Mouse (Mus musculus) heart, postnatal 0 days (tissue): ENCODE results near the gene Elp5. TPM values are rescaled to one million over a fixed set of nuclear protein-coding genes. Genes with fewer than 3 reads are reported as not detected.
A peak's percentile ranks its signal among the peaks of the same experiment; 100 is the strongest.

Experiments used
- ATAC-seq: fragments of 200-750 bp; cut with Nextera tagmentation; 2 replicates; pipeline ENCODE4 v1.8.0; 2017; ENCODE audit warnings: low read depth, moderate number of reproducible peaks, moderate library complexity; ENCODE audit not compliant: insufficient read depth
- DNase-seq: peaks from one replicate; pipeline ENCODE4 v3.0.0-alpha.2; 2016; ENCODE audit warnings: low spot score
- H3K27ac ChIP-seq: fragments of 300-500 bp; sonication (generic); 2 replicates; pipeline ENCODE4 v1.5.1; 2014; ENCODE audit warnings: low read depth, mild to moderate bottlenecking
- H3K27me3 ChIP-seq: fragments of 300-500 bp; sonication (generic); 2 replicates; pipeline ENCODE4 v1.6.1; 2014; ENCODE audit warnings: low read length, mixed read lengths; ENCODE audit not compliant: control insufficient read depth, insufficient read depth
- H3K36me3 ChIP-seq: fragments of 300-500 bp; sonication (generic); replicated peaks from 2 replicates; pipeline ENCODE4 v1.6.1; 2014; ENCODE audit warnings: low read length, mixed read lengths; ENCODE audit not compliant: control insufficient read depth, insufficient read depth
- H3K4me1 ChIP-seq: fragments of 300-500 bp; sonication (generic); 2 replicates; pipeline ENCODE4 v1.6.1; 2014; ENCODE audit warnings: antibody characterized with exemption; ENCODE audit not compliant: control insufficient read depth, insufficient read depth
- H3K4me2 ChIP-seq: fragments of 300-500 bp; sonication (generic); 2 replicates; pipeline ENCODE4 v1.6.1; 2014; ENCODE audit warnings: low read depth, mild to moderate bottlenecking, low read length, moderate library complexity
- H3K4me3 ChIP-seq: fragments of 300-500 bp; sonication (generic); 2 replicates; pipeline ENCODE4 v1.5.1; 2014; ENCODE audit warnings: low read depth, low read length
- H3K9ac ChIP-seq: fragments of 300-500 bp; sonication (generic); replicated peaks from 2 replicates; pipeline ENCODE4 v1.6.1; 2014; ENCODE audit warnings: low read depth, low read length, mixed read lengths
- H3K9me3 ChIP-seq: fragments of 300-500 bp; sonication (generic); replicated peaks from 2 replicates; pipeline ENCODE4 v1.6.1; 2016; ENCODE audit warnings: low read length; ENCODE audit not compliant: control insufficient read depth
- CTCF ChIP-seq: IDR thresholded peaks from 2 replicates; pipeline ENCODE4 v1.5.1; 2016; ENCODE audit warnings: antibody characterized with exemption, control low read depth, low read depth
- EP300 ChIP-seq: IDR thresholded peaks from 2 replicates; pipeline ENCODE4 v1.6.1; 2016; ENCODE audit warnings: antibody characterized with exemption, low read depth
- WGBS: fragments of 180-500 bp; shearing (Covaris S2); extraction: QIAGEN DNeasy Blood & Tissue Kit; methylation state at CpG from one replicate; pipeline ENCODE4 v1.1.7; 2014; 5-methylcytosine and 5-hydroxymethylcytosine counted together
- polyA plus RNA-seq: library from polyadenylated mRNA; unstranded; fragments of >200 nt; fragmentation: Nextera tagmentation; extraction: Ambion mirVana; gene quantifications from 2 replicates; pipeline ENCODE4 v1.2.1, GENCODE M21; 2015
- total RNA-seq: library from RNA; depleted of rRNA; stranded (reverse); fragments of >200 nt; gene quantifications from 2 replicates; pipeline ENCODE4 v1.2.3, GENCODE M21; 2014; ENCODE audit warnings: low replicate concordance

Elp5 gene
- total and polyA plus RNA-seq, 2 experiments from 2014 or later: 96.1 to 108 TPM

DNA sequence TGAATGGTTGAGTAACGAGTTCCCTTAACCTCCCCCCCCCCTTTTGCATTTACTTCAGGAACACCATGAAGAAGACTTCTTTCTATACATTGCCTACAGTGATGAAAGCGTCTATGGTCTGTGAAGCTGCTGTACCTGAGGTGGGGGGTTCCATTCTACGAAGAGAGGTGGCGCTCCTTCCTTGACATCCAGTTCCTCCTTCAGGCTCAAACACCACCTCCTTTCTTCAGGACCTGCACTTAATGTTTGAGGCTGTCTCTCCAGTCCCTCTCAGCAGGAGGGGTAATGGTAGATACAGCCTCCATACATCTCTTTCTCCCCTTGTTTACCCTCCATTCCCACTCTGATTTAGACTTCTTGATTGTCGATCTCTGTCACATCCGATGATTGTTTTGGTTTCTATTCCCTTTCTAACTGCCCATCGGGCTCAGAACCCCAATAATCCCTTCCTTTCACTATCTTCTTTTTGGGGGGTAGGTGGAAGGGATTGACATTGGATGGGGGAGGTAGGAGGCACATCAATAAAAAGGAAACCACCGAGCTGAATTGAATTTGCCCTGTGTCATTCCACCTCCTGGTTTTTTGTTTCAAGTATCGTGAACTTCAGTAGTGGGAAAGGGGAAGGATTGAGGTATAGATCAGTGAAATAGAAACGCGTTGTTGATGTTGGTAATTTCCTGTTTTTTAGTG lies 12.2 kb upstream of the Elp5 start:
- Histone ChIP-seq H3K36me3 (peaks cover 41% of the 10 kb centered on the region), H3K9ac (no peak overlapping the region), H3K27ac (no peak overlapping the region), H3K9me3 (no peaks in the 10 kb centered on the region), H3K27me3 (no peaks in the 10 kb centered on the region), H3K4me1 (peaks cover 11% of the 10 kb centered on the region), H3K4me2 (peak overlapping the region; percentile 46), H3K4me3 (no peak overlapping the region)
- TF ChIP-seq EP300 (no peak), CTCF (peak; percentile 12; the same call in 1 of the 2 replicates)
- DNase-seq (no peak), ATAC-seq (no peak)
- WGBS: 84% methylated on average over 11 of the region's 11 CpGs

DNA sequence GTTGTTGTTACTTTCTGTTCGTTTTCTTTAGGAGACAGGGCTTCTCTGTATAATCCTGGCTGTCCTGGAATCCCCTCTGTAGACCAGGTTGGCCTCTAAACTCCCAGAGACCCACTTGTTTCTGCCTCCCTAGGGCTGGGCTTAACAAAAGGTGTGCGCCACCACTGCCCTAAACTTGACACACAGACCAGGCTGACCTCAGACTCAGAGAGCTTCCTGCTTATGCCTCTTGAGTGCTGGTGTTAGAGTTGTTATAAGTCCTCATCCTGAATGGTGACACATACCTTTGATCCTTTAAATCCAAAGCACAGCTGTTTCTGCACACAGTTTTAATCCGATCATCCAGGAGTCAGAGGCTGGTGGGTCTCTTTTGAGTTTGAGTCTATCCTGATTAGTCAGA lies 10.6 kb upstream of the Elp5 start:
- no peak overlapping the region for H3K9ac ChIP-seq
- DNase-seq (no peak), ATAC-seq (no peak)
- H3K27ac ChIP-seq: no peak overlapping the region; the same call in 1 of the 2 replicates
- no peaks in the 10 kb centered on the region for H3K27me3 ChIP-seq
- H3K4me3 ChIP-seq: peak overlapping the region; percentile 64; the same call in 1 of the 2 replicates
- peak overlapping the region; percentile 70; the same call in 1 of the 2 replicates for H3K4me2 ChIP-seq
- H3K36me3 ChIP-seq: peaks cover 41% of the 10 kb centered on the region
- WGBS: 85% methylated on average over 3 of the region's 3 CpGs
- H3K4me1 ChIP-seq: peaks cover 11% of the 10 kb centered on the region
- TF ChIP-seq CTCF: no peak
- TF ChIP-seq EP300: no peak
- no peaks in the 10 kb centered on the region for H3K9me3 ChIP-seq

DNA sequence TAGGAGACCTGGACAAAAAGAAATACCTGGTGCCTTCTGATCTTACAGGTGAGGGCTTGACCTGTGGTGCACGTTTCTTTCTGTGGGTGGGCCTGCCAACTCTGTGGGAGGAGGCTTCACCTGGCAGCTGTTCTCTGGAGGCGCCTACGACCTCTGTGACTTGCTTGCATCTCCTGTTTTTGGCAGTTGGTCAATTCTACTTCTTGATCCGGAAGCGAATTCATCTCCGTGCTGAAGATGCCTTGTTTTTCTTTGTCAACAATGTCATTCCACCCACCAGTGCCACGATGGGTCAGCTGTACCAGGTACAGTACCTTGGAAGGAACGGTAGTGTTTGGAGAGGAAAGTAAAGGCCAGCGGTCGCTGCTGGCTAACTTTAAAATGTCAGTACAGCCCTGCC lies 10.1 kb upstream of the Elp5 start:
- DNase-seq (no peak), ATAC-seq (no peak)
- Histone ChIP-seq H3K4me2 (peak overlapping the region; percentile 70), H3K27me3 (no peaks in the 10 kb centered on the region), H3K4me3 (peak overlapping the region; percentile 64), H3K9ac (peak overlapping the region; percentile 85), H3K27ac (no peak overlapping the region; the same call in 1 of the 2 replicates), H3K36me3 (peaks cover 44% of the 10 kb centered on the region), H3K4me1 (peaks cover 11% of the 10 kb centered on the region), H3K9me3 (no peaks in the 10 kb centered on the region)
- 60% methylated on average over 10 of the region's 10 CpGs for WGBS
- no peak for TF ChIP-seq CTCF

DNA sequence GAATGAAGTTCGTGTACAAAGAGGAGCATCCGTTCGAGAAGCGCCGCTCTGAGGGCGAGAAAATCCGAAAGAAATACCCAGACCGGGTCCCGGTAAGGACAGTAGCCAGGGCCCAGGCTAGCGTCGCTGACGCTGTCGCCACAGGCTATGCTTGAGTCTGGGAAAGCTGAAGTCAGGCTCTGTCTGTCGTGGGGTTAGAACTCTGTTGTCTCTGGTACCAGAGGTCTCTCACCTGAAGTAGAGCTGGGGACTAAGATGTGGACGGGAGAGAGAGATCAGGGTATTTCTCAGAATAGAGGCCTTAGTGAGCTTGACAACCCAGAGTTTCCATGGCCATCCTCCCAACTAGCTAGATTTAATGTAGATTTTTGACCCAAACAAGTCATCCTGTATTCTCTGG lies 9.4 kb upstream of the Elp5 start:
- H3K9ac ChIP-seq: peak overlapping the region; percentile 85
- TF ChIP-seq CTCF: no peak
- TF ChIP-seq EP300: no peak
- H3K4me2 ChIP-seq: peak overlapping the region; percentile 70
- peaks cover 51% of the 10 kb centered on the region for H3K36me3 ChIP-seq
- DNase-seq (no peak), ATAC-seq (no peak; the same call in 1 of the 2 replicates)
- H3K9me3 ChIP-seq: no peaks in the 10 kb centered on the region
- H3K27ac ChIP-seq: peak overlapping the region; percentile 94
- H3K4me3 ChIP-seq: peak overlapping the region; percentile 64
- H3K27me3 ChIP-seq: no peaks in the 10 kb centered on the region
- peaks cover 11% of the 10 kb centered on the region for H3K4me1 ChIP-seq
- WGBS: 1% methylated on average over 15 of the region's 15 CpGs

DNA sequence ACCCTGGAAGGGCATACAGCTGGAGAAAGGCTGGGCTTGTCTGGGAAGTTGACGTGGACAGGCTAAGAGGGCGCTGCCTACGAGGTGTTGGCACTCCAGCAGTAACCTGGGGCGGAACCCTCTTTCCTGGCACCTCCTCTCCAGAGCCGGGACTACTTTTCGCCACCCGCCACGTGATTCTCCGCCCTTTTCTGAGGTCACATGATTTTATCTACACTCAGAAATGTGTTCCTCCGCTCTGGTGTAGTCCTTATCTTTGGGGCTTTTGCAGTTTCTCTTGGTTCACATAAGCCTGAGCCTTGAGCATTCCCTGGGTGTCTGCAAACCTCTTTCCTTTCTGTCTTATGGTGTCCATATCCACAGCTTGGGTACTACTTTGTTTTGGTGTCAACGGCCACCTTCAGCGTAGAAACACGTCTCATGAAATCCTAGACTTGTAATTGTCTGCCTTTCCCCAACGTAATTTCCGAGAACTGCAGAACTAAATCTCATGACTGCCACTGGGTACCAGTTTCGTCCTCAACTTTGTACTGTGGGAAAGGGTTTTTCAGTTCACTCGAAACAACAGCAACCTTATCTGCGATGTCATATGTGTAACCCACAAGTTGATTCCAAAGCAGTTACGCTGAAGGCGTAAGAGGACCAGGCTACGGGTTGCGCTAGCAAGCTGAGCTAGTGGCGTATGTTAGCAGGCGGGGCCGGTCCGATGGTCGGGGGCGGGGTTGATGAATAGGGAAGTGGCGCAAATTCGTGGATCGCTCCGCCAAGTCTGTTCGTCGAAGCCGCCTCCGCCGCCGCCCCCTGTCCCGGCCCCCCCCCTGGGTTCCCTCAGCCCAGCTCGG lies 8.8 kb upstream of the Elp5 start, which contains the start of gene Gabarap:
Gene Gabarap (plus strand): TSS at position 294 of the 842 bp plus-strand sequence.
- no peaks in the 10 kb centered on the region for H3K27me3 ChIP-seq
- peaks cover 57% of the 10 kb centered on the region for H3K36me3 ChIP-seq
- peak within 1 kb of the TSS; percentile 94 for H3K27ac ChIP-seq
- TF ChIP-seq CTCF (0 out of 2 replicates have a peak, but pooled peaks have one; percentile 17), EP300 (peak; percentile 60; the same call in 1 of the 2 replicates)
- H3K4me2 ChIP-seq: peak within 1 kb of the TSS; percentile 70
- ATAC-seq (peak; percentile 74), DNase-seq (peak; percentile 98)
- under 1% methylated on average over 40 of the region's 40 CpGs for WGBS
- H3K4me1 ChIP-seq: peaks cover 11% of the 10 kb centered on the region
- H3K4me3 ChIP-seq: peak within 1 kb of the TSS; percentile 64
- H3K9me3 ChIP-seq: no peaks in the 10 kb centered on the region
- peak within 1 kb of the TSS; percentile 85 for H3K9ac ChIP-seq
